Mouse (Mus musculus): ENCODE data around the gene Cul3.
"Not testable (repeated sequence)": the region's sequence is repeated elsewhere in the genome, so short reads cannot be mapped to it uniquely, and the experiment has no call there.

The Cul3 gene

DNA sequence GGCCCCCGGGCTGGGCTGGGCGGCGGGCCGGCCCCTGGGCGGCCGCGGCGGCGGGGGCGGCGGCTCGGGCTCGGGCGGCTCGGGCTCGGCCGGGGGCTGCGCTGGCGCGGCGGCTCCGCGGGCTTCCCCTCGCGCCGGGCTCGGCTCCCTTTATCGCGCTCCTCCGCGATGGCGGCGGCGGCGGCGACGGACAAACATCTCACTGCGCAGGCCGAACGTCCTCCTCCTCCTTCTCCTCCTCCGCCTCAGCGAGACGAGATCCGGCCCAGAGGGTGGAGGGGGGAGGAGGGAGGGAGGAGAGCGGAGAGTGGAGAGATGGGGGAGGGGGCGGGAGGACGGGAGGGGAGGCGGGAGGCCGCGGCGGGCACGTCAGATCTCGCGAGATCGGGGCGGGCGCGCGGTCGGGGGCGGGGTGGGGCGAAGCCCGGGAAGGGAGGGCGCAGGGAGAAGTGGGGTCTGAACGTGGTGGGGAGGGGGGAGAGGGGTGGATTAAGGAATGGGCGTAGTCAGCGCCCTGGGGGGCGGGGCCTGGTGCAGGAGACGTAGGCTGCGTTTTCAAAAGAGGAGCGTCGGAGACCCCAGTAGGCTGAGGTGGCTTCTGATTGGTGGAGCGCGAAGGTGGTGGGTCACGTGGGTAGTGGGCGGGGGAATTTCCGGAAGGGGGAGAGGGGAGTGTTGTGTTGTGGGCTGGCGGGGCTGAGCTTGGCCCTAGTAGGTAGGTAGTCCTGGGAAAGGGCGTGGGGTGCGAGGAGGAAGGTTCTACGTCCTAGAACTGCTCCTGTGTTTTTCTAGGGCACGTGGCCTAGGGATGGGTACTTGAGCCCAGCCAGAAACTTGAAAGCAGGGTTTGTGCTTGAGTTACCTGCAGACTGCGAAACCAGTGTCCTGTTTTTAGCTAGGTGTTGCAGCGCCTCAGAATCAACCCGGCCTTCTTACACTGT, at the start of gene Cul3:
Gene Cul3 (minus strand): TSS at position 45 of the 941 bp plus-strand sequence.
- DNase-seq (ENCODE audit: low spot score): peak; percentile 86

DNA sequence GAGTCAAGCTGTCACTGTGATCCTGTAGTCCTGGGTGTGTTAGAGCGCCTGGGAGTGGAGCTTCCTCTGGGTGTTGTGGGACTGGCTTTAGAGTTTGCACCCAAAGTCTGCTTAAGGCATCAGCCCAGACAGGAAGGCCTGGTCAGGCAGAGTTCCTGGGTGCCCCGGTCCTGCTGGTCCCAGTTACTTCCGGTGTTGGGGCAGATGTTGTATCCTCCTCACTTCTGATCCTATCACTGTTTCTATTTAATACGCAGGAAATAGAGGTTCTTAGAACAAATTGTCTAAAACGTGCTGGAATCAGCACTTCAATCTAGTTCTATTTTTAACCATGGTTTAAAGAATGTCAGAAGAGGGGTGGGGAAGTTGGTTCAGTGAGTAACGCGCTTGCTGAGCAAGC, 49.2 kb upstream of the Cul3 start:
- no peak for DNase-seq (ENCODE audit: low spot score)

DNA sequence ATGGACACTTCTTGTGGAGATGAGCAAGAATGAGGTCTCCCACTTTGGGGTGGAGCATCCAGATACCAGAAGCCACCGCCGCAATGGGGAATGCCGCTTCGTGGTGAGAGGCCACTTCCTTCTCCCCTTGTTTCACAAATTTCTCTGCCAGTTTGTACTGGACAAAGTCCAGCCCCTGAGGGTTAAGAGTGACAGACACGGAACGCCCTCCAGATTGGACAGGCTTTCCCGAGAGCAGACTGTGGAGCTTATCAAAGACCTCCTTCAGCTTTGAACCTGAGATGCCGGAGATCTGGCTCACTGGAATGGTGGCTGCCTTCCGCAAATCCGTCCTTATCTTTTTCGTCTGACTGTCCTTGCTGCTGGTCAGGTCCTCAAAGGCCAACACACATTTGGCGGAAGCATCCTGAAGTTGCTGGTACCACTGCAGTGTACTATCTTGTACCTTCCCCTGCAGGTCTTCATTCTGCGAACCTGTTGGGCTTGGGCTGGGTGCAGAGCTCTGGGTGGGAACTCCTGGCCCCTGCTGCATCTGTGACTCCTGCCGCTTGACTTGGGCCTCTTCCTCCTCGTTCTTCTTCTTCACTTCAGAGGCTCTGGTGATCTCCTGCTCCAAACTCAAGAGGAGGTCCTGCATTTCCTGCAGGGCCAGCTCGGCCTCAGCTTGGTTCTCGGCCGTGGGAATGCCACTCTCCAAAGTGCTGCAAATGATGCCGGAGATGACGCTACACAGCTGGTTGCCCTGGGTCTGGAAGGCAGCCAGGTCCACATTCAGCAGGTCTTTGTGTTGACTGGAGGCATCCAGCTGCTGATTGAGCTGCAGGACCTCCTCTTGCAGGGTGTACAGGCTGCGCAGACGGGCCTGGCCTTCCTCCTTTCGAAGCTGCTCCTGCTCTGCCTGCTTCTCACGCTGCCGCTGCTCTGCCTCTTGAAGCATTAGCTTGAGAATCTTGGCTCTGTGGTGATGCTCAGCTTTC, 43.6 kb upstream of the Cul3 start:
- no peak for DNase-seq (ENCODE audit: low spot score)

DNA sequence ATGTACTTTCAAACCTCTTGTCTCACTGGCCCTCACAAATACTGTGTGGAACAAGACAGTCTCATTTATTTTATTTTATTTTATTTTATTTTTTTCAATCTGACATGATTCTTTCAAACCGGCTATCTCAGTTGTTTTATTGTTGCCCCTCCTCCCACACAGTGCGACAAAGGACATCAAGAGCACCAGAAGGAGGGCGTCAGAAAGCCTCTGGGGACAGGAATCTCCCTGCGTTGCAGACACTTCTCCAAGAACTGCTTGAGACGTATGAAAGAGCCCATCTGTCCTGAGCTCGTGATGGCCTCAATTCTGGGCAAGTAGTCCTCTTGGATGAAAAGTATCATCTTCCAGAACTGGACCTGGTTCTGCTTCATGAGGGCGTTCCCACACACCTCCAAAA, 42.6 kb upstream of the Cul3 start:
- DNase-seq (ENCODE audit: low spot score): no peak

DNA sequence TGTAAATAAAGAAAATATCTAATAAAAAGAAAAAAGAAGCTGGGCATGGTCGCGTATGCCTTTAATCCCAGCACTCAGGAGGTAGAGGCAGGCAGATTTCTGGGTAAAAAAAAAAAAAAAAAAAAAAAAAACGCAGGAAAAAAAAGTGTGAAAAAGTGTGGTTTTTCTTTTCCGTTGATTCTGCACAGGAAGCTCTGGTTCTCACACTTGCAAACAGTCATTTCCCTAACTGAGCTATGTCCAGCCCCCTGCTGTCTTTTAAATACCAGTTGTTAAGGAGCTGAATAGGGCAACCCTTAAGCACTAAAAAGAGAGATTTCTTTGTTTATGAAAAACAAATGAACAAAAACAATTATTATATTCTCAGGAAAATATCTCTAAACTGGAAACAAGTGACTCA, 41.0 kb upstream of the Cul3 start:
- DNase-seq (ENCODE audit: low spot score): no peak

DNA sequence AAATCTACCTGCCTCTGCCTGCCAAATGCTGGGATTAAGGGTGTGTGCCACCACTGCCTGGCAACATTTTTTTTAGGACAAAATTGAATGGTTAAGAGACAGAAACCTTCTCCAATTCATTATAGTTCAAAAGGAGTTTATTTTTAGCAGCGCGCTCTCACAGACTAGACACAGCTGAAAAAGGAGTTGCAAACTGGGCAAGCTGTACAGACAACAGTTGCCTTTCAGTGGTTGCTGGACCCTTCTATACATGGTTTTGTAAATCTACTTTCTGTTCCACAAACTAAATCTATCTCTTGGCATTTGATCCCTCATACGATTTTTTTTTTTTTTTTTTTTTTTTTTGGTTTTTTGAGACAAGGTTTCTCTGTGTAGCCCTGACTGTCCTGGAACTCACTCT, 31.7 kb upstream of the Cul3 start:
- no peak for DNase-seq (ENCODE audit: low spot score)

DNA sequence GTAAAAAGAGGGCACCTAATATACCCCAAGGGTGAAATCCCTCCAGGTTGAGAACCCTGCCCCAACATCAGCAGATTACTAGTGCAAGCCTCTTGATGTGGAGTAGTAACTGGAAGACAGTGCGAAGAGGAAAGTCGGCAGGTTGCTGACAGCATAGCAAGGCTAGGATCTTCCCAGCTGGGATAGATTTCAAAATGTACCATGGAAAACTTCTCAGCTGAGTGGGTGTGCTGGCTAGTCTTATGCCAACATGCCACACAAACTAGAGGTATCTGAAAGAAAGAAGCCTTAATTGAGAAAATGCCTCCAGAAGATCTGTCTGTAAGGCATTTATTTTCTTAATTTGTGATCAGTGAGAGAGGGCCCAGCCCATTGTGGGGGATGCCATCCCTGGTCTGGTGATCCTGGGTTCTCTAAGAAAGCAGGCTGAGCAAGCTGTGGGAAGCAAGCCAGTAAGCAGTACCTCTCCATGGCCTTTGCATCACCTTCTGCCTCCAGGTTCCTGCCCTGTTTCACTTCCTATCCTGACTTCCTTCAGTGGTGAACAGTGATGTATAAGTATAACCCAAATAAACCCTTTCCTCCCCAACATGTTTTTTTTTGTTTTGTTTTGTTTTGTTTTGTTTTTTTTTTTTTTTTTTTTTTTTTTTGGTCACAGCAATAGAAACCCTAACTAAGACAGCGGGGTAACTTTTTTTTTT, 31.1 kb upstream of the Cul3 start:
- DNase-seq (ENCODE audit: low spot score): peak; percentile 15

DNA sequence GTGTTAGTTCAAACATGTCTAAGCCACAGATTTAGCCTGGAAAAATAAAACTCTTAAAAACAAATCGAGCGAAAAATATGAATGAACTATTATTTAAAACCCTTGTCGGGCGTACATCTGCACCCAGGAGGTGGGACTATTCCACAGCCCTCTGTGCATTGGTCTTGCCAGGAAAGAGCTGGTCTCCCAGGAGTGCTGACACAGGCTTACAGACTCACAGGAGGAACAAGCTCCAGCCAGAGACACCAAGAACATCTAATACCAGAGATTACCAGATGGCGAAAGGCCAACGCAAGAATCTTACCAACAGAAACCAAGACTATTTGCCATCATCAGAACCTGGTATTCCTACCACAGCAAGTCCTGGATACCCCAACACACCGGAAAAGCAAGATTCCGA, 23.2 kb upstream of the Cul3 start:
- DNase-seq (ENCODE audit: low spot score): no peak

DNA sequence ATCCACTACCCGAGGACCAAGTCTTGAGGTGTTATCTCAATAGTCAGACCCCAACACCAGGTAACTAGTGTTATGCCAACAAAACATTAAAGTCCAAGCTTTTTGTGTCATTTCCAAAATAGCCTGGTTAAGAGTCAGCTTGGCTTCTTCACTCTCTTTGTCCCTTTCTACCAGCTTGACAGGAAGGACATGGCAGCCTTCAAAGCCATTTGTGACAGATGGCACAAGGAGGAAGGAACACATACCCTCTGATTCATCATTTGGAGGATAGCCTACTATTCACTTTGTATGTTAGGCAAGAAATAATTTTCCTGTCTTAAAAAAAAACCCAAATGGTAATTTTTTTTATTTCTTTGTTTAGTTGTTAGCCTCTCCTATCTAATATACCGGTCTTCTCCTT, 22.7 kb upstream of the Cul3 start:
- no peak for DNase-seq (ENCODE audit: low spot score)

DNA sequence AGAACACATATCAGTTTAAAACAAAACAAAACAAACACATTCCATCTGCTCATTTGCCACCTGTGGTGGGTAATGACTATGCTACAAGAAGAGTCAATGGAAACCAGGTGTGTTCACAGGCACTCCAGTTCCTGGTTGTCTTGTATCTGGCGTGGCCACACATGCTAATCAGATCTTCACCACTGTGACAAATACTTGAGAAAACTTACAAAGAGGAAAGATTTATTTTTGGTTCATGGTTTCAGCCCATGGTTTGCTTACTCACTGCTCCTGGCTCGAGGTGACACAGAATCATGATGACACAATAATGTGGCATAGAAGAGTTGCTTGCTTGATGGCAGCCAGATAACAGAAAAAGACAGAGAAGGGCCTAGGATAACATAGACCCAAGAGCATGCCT, 22.1 kb upstream of the Cul3 start:
- DNase-seq (ENCODE audit: low spot score): no peak

DNA sequence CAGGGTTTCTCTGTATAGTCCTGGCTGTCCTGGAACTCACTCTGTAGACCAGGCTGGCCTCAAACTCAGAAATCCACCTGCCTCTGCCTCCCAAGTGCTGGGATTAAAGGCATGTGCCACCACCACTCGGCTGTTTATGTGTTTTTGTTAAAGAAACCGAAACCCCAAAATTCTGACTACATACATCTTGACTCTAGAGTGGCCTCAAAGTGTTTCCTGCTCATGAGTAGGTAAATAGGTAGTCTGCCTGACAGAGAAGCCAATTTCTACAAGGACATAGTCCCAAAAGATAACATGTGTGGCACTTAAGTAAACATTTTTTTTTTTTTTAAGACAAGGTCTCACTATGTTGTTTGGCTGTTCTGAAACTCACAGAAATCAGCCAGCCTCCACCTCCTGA, 21.5 kb upstream of the Cul3 start:
- not testable (repeated sequence) for DNase-seq (ENCODE audit: low spot score)

DNA sequence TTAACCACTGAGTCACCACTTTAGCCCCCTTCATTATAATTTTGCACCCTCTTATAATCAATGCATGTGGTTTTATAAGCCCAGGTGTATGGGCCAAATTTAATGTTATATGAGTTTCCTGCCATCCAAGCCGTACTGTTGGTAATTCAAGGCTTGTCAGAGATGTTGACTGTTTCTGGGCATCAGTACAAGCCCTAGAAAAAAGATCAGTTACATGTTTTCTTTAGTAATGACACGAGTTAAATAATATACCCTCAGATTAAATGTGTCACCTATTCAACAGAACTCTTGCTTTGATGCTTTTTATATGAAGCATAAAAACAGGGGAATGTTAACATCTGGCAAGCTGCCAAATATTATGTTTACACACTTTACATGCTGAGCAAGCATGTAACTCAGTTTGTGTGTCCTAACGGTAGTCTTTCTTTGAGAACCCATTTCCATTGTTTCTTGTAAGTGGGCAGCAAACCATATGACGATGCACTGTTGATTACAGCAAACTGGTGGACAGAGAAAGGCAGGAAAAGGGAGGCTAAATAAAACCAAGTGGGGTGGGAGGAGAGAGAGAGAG, 19.8 kb upstream of the Cul3 start:
- DNase-seq (ENCODE audit: low spot score): no peak

DNA sequence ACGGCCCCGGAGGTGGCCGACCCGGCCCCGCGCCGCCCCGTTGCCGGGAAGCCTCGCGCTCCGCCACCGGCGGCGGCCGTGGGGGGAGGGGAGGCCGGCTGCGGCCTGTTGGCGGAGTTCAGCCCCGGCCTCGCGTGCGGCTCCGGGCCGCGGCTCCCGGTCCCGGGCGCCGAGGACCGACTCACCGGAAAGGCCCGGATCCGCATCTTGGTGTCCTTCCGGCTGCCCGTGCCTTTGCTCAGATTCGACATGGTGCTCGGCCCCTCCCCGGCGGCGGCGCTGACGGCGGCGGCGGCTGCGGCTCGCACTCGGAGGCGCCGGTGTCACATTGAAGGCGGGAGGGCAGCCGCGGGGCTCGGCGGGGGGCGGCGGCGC, 232 bp downstream of the Cul3 start:
- DNase-seq (ENCODE audit: low spot score): no peak

DNA sequence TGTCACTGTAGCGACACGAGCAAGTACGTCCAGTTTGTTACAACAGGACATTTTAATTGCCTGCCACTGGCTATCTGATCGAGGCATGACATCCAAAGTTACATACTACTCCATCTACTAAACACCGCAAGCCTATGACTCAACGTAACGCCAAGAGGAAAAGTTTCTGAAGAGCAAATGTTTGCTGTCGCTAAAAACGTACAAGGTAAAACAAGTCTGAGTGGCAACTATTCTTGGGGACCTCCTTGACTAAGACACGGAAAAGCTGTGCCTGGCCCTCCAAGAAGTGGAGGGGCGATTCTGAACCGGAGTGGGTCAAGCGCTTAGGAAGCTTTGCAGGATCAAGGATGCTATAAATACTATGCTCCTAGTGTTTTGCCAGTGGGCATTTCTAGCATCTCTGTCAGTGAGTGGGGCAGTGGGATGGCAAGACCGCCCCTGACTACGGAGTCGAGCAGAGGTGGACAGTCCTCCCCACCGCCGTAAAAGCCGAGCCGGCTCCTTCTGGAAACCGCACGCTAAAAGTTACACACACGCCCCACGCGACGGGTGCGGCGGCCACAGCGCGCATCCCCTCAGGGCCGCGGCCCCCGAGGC, 757 bp downstream of the Cul3 start:
- no peak for DNase-seq (ENCODE audit: low spot score)

DNA sequence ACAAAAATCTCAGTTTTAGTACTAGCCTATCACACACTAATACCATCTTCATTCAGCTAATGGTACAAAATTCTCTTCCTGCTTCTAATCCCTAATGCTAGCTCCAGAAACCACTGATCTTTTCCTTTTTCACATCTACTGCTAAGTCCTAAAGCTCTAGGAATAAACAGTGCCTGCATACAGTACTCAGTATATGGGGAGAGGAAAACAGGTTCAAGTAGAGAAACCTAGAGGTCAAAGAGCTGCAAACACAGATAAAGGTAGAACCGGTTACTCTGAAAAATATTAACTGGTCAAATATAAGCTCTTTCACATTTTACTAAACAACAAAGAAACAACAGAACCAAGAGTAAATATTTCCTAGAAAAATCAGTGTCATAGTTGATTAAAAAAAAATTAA, 1.9 kb downstream of the Cul3 start:
- DNase-seq (ENCODE audit: low spot score): no peak

DNA sequence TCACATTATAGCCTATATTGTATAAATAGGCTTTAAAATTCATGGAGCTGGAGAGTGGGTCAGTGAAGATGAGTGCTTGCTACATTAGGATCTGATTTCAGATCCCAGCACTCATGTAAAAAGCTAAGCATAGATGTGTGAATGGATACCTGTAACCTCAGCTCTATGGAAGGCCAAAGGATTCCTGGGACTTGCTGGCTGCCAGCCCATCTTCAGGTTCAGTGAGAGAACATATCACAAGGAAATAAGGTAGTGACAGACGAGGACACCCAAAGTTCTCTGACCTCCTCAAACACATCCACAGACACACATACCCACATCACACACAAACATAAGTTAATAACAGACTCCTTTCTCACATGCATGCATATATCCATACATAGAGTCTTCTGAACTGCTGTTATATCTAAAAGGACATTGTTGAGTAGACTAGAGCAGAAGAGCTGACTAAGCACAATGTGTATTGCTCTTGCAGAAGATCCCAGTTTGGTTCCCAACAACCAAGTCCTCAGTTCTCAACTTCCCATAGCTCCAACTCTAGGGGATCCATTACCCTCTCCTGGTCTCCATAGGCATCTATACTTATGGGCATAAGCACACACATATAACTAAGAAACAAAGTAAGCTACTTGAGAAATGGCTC, 4.4 kb downstream of the Cul3 start:
- no peak for DNase-seq (ENCODE audit: low spot score)

DNA sequence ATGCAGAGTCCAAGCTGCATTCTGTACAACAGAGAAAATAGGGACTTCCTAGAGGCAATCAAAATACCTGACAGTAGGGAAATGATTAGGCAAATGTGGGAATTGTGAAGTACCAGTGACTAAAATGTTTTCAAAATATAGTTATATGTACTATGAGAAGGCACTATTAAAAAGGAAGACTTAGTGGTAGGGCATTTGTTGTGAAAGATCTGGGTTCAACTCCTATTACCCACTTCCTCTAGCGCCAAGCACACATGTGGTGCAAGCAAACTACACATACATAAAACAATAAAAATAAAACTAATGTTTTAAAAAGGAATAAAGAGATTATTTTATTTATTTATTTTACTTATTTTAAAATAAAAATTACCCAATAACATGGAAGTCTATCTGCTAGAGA, 5.2 kb downstream of the Cul3 start:
- no peak for DNase-seq (ENCODE audit: low spot score)

DNA sequence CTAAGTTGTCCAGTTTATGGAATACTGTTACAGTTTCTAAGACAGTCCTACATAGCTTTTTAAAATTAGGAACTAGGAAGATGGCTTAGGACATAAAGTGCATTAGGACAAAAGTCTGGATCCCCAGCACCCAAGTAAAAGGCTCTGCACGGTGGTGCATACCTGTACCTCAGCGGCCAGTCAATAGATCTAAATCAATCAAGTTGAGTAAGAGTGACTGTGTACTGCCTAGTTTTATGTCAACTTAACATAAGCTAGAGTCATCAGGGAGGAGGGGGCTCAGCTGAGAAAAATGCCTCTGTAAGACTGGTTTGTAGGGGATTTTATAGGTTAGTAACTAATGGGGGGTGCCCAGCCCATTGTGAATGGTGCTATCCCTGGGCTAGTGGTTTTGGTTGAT, 9.3 kb downstream of the Cul3 start:
- DNase-seq (ENCODE audit: low spot score): no peak

DNA sequence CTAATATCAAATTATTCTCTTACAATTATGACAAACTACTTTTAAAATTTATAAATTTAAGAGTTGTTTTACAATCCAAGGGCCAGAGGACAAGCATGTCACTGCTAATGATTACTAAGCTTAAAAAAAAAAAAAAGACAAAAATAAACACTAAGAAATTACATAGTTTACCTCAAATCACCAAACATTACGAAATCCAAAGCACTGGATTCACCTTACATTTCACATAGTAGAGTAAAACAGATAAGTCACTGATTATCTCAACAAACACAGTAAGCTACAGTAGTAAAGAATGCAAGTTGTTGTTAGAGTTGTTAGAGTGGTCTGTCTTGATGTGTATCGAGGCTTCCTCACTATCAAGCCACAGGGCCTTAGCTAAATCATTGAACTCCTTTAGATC, 14.5 kb downstream of the Cul3 start:
- DNase-seq (ENCODE audit: low spot score): no peak

DNA sequence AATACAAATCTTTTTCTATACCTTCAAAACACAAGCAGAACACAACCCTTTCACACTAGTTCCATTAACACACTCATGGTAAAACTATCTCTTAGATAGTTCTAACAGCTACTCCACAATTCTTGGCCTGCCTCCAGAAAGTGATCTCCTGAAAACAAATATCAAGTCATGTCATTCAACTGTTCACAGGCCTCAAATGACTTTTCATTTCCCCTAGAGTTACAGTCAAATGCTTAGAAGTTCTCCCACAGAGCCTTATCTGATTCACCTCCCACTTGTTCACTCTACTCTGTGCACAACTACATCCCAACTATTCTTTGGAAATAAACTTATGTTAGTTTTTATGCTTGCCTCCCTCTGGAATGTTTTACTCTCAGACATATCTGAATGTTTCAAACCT, 15.9 kb downstream of the Cul3 start:
- no peak for DNase-seq (ENCODE audit: low spot score)

DNA sequence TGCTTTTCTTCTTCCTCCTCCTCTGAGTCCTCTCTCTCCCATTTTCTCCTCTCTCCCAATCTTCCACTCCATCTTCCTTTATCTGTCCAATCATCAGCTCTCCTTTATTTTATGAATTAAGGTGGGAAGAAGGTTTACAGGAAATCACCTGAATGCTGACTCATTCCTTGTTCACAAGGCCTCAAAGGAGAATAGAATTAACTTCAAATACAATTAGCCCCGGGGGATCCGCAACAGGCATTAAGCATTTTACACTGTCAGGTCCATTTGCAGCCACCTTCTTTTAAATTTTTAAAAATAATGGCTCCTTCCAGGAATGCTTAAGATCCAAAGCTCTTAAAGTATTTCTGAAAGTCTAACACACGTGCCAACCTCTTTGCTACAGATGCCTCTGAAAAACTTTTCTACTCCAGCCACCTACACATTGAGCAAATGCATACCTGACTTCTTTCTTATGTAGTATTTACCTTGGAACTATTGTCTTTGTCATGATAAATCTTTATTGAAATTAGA, 24.7 kb downstream of the Cul3 start:
- no peak for DNase-seq (ENCODE audit: low spot score)
